Mouse (Mus musculus): ENCODE results near the gene Apc2.
"Not testable (repeated sequence)": the region's sequence is repeated elsewhere in the genome, so short reads cannot be mapped to it uniquely, and the experiment has no call there.

DNA sequence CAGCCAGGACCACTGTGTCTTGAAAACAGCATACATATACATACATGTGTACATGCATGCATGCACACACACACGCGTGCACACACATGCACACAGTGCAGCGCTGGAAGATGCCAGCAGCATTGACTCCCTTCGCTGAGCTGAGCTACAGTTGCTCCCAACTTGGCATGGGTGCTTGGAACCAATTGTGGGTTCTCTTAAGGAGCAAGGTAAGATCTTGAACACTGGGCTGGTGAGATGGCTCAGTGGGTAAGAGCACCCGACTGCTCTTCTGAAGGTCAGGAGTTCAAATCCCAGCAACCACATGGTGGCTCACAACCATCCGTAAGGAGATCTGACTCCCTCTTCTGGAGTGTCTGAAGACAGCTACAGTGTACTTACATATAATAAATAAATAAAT lies 50.2 kb downstream of the Apc2 start:
- TF ChIP-seq CTCF (conservative IDR thresholded peaks at IDR 0.05; ENCODE audit: low read length); NANOG (IDR thresholded peaks at IDR 0.05; ENCODE audit: borderline replicate concordance, low read length): not testable (repeated sequence)

Data from E14TG2a.4 (cell line).